Mouse (Mus musculus): ENCODE results near the gene 4932438H23Rik. TPM values are rescaled to one million over a fixed set of nuclear protein-coding genes. Genes with fewer than 3 reads are reported as not detected.

The 4932438H23Rik gene
- total RNA-seq, 1 experiment from 2014 or later, result not detected

DNA sequence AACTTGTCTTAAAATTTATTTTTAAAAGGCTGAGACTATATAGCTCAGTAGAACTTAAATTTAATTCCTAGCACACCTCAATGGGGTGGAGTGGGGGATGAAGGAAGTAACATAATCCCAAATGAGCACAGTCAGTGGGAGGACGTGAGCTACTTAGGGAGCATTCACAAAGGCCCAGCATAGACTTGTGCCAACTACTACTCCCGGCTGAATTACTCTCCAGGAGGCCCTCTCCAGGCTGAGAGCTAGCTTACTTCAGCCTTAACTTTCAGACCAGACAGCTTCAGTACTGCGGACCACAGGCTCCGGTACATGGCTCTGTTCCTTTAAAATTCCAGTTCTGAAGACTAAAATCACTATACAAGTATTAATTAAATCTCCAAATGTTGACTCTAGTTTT is 68.6 kb downstream of the 4932438H23Rik start:
- no peak for ATAC-seq (replicated peaks; ENCODE audit: insufficient number of reproducible peaks, low FRiP score, low TSS enrichment, poor library complexity, severe bottlenecking)

GRCm38 (mm10) chr16:91023384-91023783 is 71.5 kb downstream of the 4932438H23Rik start:
- no peak for ATAC-seq (replicated peaks; ENCODE audit: insufficient number of reproducible peaks, low FRiP score, low TSS enrichment, poor library complexity, severe bottlenecking)

DNA sequence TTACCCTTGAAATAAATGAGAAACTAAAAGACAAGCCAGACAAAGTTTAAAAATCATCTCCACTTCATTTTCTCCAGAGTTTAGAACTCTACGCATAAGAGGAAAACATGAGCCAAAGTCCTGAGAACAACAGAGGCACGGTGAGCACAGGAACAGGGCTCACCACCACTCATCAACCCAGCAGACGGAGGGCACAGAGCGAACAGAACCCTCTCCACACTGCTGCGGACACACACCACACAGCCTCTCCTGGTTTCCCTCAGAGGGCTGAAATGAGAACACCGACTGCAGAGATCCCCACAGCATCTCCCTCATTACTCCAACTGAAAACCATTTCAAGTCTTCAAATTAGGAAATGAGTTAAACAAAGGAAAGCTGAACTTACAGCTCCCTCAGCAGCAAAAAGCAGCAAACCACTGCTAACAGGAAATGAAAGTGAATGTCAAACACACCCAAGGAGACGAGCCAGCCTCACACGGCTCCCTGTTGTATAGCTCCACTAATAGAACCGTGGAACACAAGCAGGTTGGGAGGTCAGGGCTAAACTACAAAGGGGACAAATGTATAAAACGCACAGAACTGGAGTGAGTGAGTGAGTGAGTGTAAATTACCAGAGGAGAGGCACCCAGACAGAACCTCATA is 74.0 kb downstream of the 4932438H23Rik start:
- ATAC-seq (replicated peaks; ENCODE audit: insufficient number of reproducible peaks, low FRiP score, low TSS enrichment, poor library complexity, severe bottlenecking), result peak; percentile 85

DNA sequence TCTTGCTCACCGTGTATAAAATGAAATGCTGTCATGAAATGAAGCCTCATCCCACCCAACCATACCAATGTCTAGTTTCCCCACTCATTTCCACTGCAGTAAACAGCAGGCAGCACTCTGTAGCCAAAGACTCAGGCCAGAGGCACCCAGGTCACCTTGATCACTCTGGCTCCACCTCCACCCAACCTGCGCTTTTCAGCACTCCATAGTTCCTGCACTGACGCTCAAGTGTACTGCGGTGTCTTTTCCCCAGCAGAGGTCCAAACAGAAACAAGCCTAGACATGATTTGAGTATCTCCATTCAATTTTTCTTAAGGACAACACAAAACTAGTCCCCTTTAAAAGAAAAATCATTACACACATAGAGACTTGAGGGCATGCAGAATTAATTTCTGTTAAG is 75.4 kb downstream of the 4932438H23Rik start:
- ATAC-seq (replicated peaks; ENCODE audit: insufficient number of reproducible peaks, low FRiP score, low TSS enrichment, poor library complexity, severe bottlenecking), result no peak

DNA sequence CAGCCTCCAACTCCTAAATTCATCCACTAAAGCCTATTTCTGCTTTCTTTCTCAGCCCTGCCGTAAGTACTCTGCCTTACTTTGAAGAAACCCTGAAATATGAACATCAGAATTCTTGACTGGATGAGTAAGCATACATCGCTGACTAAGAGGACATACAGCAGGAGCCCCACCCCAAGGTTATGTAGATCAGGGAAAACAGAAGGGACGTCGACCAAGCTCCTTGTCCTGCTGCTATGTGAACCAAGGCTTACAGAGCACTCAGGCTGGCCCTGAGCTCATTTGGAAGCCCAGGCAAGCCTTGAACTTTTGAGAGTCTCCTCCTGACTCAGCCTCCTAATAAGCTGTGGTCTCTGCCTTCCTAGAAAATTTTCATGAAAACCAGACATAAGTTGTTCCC is 79.2 kb downstream of the 4932438H23Rik start:
- ATAC-seq (replicated peaks; ENCODE audit: insufficient number of reproducible peaks, low FRiP score, low TSS enrichment, poor library complexity, severe bottlenecking), result no peak

- ATAC-seq (replicated peaks; ENCODE audit: insufficient number of reproducible peaks, low FRiP score, low TSS enrichment, poor library complexity, severe bottlenecking), result peak; percentile 64
Measured at GRCm38 (mm10) chr16:91011847-91012246, 83.1 kb downstream of the 4932438H23Rik start.

GRCm38 (mm10) chr16:91011021-91011683 is 83.8 kb downstream of the 4932438H23Rik start, which contains the start of gene Synj1:
Gene Synj1 (minus strand): TSS chr16:91011308.
- ATAC-seq (replicated peaks; ENCODE audit: insufficient number of reproducible peaks, low FRiP score, low TSS enrichment, poor library complexity, severe bottlenecking), result peak; percentile 90

DNA sequence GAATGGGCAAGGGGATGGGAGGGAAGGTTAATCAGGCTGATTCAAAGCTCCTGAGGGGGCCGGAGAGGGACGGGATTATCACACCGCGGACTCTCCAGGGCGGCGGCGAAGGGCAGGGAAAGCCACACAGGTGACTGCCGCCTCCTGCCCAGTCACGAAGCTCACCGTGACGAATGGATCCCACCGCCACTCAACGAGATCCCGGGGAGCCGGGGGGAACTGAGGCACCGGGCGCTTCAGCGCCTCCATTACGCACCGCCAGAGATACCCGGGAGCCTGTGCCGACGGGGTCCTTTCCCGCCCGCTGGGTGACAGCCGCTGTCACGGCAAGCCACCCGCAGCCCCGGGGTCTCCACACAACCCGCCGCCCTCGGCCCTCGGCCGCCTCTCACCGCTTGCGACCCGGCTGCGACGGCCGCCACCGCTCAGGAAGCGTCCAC is 84.3 kb downstream of the 4932438H23Rik start:
- 0 out of 2 replicates have a peak, but pooled peaks have one; percentile 12 for ATAC-seq (replicated peaks; ENCODE audit: insufficient number of reproducible peaks, low FRiP score, low TSS enrichment, poor library complexity, severe bottlenecking)

GRCm38 (mm10) chr16:91009942-91010529 is 84.9 kb downstream of the 4932438H23Rik start:
- no peak for ATAC-seq (replicated peaks; ENCODE audit: insufficient number of reproducible peaks, low FRiP score, low TSS enrichment, poor library complexity, severe bottlenecking)

- ATAC-seq (replicated peaks; ENCODE audit: insufficient number of reproducible peaks, low FRiP score, low TSS enrichment, poor library complexity, severe bottlenecking), result no peak
Measured at GRCm38 (mm10) chr16:91004915-91005538, 89.9 kb downstream of the 4932438H23Rik start.

Other genes starting within 250 kb of the 4932438H23Rik start
- 10.7 to 19.1 TPM (median 18.3 TPM) in 3 replicates for gene Cfap298, start 160.0 kb downstream of the 4932438H23Rik start, total RNA-seq (2017)
- 46.1 to 103 TPM (median 74.0 TPM) in 3 replicates for gene Synj1, start 83.8 kb downstream of the 4932438H23Rik start, total RNA-seq (2017)
- gene Paxbp1, start 50.6 kb downstream of the 4932438H23Rik start, total RNA-seq (2017), result 135 to 183 TPM (median 160 TPM) in 3 replicates
- not detected in 3 replicates for gene Olig2, start 130.3 kb upstream of the 4932438H23Rik start, total RNA-seq (2017)
- not detected in 3 replicates for gene Olig1, start 174.7 kb upstream of the 4932438H23Rik start, total RNA-seq (2017)